Mouse (Mus musculus): ENCODE results near the gene Rnf182.

DNA sequence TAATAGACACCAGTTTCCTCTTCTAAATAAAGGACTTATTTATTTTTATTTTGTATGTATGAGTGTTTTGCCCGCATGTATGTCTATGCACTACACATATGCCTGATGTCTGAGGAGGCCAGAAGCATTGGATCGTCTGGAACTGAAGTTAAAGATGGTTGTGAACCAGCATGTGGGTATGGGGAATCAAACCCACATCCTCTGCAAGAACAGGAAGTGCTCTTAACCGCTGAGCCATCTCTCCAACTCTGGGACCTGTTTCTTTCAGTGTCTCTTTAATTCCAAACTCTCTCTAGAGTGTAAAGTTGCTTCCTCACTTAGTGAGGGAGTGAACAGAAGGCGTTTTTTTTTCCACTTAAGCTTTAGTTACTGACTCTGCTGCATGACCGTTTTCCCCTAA is 12.4 kb downstream of the Rnf182 start:
- TF ChIP-seq GATA1 (IDR thresholded peaks at IDR 0.05; ENCODE audit: low read length): no peak
- no peak for TF ChIP-seq TAL1 (IDR thresholded peaks at IDR 0.05; ENCODE audit: low read length)
